Mouse (Mus musculus): ENCODE measurements around the gene 9530077C05Rik.
"Not testable (repeated sequence)": the region's sequence is repeated elsewhere in the genome, so short reads cannot be mapped to it uniquely, and the experiment has no call there.

The 9530077C05Rik gene

DNA sequence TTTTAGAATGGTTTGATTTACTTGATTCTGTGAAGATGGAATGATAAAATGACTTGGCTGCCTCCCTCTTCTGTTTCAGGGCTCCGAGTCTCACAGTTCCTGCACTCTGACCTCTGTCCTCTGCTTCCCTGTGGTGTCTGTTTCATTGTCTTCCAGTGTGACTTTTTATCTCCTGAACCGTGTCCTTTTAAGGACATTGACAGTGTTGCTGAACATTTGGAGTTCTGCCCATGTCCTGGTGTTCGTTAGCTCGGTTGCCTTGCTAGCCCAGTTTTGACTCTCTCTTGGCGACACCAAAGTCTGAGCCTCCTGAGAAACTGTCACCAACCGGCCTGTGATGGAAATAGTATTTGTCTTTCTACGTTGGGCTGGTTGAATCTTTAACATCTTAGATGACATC, 9.2 kb downstream of the 9530077C05Rik start:
- no peak for DNase-seq

DNA sequence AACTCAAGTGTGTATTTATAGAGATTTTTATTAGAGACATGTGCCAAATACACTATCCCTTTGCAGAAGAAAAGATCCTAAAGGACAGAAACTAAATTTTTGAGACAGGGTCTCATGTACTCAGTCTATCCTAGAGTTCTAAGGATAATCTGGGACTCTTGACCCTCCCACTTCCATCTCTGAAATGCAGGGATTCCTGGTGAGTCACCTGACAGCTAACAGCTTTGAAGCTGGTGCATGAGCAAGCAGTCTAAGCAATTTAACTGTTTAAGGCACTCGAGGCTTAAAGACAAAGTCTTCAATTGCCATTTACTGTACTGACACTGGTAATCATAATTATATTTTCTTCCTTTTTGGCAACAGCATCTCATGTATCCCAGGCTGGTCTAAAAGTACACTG, 11.2 kb downstream of the 9530077C05Rik start:
- DNase-seq, result no peak

DNA sequence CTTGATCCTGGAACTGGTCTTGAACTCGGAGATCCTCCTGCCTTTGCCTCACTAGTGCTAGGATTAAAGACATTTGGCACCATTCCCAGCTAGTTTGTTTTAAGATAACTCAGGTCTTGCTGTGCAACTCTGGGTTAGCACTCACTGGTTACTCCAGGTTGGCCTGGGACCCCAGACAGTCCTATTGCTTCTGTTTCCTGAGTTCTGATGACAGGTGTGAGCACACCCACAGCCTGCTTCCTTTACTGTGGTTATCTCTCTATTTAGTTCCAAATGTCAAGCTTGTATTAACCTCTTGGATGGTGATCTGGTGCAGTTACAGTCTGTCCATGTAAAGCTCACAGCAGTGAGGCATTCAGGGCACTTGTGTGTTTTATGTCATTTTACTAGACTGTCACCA, 12.2 kb downstream of the 9530077C05Rik start:
- no peak for DNase-seq

GRCm38 (mm10) chr9:22424196-22424595, 12.9 kb downstream of the 9530077C05Rik start:
- no peak for DNase-seq

- no peak for DNase-seq
Measured at GRCm38 (mm10) chr9:22424719-22425118, 13.4 kb downstream of the 9530077C05Rik start.

DNA sequence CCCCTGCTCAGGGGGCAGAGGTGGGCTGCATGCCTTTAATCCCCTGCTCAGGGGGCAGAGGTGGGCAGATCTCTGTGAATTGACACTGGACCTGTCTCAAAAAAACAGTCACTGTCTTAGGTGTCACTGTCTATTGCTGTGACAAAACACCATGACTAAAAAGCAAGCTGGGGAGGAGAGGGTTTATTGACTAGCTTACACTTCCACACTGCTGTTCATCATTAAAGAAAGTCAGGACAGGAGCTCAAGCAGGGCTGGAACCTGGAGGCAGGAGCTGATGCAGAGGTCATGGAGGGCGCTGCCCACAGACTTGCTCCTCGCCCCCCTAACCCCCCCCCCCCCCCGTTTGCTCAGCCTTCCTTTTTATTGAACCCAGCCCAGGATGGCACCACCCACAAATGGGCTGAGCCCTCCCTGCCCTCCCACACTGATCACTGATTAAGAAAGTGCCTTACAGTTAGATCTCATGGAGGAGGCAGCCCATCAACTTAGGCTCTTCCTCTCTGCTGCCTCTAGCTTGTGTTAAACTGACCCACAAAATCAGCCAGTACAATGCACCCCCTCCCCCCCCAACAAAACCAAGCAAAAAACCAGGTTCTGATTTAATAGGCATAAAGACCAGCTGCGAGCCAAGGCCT, 16.8 kb downstream of the 9530077C05Rik start:
- no peak for DNase-seq

GRCm38 (mm10) chr9:22428666-22429410, 17.5 kb downstream of the 9530077C05Rik start:
- no peak for DNase-seq

DNA sequence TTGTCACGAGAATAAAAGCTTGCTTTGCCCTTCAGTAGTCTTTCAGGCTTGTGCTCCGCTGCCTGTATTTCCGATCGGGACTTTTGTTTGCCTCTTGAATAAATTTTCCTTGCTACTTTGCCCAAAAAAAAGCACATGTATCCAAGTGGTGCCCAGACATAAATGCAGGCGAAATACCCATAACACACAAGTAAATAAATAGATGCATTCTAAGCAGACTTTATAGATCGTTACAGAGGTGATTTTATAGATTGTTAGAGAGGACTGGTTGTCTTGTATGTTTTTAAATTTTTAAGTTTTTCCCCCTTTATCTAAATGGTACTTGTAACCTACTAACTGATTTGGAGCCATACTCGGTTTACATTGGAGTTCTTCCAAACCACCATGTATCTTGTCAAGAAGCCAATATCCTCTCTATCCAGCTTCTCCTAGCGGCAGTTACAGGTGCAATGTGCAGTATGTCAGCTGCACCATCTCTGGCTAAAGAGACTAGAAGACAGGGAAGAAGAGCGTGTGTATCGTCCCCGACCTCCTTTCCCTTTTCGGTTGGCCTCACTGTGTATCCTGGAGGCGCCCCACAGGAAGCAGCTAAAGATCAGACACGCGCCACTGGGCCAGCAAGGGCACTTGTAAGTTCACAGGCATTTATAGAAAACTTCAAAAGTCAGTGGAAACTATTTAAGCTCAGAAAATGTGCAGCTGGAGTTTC, 18.4 kb downstream of the 9530077C05Rik start:
- peak; percentile 57 for DNase-seq

GRCm38 (mm10) chr9:22430315-22430840, 19.1 kb downstream of the 9530077C05Rik start:
- peak; percentile 40 for DNase-seq

DNA sequence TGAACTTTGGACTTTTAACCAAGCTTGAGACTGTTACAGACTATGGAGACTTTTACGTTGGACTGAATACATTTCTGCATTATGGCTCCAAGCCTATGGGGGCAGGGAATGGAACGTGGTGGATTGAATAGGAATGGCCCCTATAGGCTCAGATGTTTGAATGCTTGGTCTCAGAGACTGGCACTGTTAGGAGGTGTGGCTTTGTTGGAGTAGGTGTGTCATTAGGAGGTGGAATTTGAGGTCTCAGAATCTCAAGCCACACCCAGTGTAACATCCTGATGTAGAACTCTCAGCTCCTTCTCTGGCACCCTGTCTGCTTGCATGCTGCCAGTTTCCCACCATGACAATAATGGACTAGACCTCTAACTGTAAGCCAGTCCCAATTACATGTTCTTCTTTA, 21.9 kb downstream of the 9530077C05Rik start:
- DNase-seq, result no peak

GRCm38 (mm10) chr9:22434101-22434500, 22.8 kb downstream of the 9530077C05Rik start:
- DNase-seq, result no peak

- no peak for DNase-seq
Measured at GRCm38 (mm10) chr9:22438826-22439225, 27.5 kb downstream of the 9530077C05Rik start.

DNA sequence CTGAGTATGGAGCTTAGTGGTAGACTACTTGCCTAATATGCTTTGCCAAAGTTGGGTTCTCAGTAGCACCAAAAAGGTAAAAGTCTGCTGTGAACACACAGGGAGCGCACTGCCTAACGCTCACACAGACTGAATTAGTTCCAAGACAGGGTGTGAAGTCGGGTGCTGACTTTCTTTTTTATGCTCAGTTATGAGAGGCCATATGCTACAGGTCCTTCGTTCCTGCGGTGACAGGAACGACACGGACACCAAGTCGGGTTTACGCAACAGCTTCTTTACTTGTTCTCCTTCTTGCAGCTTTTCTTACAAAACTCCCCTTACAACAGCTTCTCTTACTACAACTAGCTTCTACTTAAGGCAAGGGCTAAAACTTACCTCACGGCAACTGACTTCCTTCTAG, 31.8 kb downstream of the 9530077C05Rik start:
- no peak for DNase-seq

DNA sequence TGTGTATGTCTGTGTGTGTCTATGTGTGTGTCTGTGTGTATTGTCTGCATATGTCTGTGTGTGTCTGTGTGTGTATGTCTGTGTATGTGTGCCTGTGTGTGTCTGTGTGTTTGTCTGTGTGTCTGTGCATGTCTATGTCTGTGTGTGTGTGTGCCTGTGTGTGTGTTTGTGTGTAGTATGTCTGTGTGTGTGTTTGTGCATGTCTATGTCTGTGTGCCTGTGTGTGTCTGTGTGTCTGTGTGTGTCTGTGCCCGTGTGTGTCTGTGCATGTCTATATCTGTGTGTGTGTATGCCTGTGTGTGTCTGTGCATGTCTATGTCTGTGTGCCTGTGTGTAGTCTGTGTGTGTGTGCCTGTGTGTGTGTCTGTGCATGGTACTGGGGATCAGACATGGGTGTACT, 33.8 kb downstream of the 9530077C05Rik start:
- DNase-seq, result no peak

DNA sequence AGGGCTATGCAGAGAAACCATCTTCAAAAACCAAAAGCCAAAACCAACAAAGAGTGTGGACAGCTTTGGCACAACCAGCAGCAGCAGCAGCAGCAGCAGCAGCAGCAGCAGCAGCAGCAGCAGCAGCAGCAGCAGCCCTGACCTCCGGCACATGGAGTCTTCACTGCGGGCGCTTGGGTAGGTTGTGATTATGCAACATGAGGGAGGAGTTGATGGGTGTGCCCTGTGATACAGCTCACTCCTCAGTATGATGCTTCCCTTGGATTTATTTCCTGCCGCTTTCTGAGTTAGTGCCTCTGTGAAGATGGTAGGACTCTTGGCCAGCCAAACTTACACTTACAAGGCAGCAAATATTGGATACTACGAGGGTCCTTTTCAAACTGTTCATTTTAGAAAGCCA, 35.9 kb downstream of the 9530077C05Rik start:
- no peak for DNase-seq

DNA sequence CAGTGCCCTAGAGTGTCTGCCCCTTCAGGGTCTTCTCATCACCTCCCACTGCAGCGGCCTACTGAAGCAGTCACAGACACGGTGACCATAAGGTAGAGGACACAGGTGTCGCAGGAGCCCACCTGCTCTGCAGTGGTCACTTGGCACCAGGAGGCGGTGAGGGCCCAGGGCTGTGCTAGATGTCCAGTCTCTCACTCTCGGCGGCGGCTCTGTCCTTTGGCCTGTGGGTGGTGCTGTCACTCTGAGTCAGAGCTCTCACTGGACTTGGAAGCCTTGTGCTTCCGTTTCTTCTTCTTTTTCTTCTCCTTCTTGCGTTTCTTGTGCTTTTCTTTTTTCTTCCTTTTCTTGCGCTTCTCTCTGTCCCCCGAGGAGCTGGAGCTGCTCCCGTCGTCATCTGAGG, 37.1 kb downstream of the 9530077C05Rik start:
- DNase-seq, result no peak

DNA sequence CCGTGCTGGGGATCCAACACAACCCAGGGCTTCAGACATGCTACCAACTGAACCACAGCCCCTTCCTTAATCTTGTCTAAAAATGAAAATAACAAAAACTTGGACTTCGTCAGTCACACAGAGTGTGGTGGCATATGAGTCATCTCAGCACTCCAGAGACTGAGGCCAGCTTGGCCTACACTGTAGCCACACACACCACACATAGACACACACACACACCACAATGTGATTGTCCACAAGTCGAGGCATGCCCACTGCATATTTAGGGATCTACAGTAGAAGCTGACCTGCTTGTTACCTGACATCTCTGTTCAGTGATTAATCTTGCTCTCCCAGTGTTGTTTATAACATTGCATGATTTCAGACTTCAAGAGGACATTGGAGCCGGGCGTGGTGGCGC, 37.9 kb downstream of the 9530077C05Rik start:
- DNase-seq, result no peak

DNA sequence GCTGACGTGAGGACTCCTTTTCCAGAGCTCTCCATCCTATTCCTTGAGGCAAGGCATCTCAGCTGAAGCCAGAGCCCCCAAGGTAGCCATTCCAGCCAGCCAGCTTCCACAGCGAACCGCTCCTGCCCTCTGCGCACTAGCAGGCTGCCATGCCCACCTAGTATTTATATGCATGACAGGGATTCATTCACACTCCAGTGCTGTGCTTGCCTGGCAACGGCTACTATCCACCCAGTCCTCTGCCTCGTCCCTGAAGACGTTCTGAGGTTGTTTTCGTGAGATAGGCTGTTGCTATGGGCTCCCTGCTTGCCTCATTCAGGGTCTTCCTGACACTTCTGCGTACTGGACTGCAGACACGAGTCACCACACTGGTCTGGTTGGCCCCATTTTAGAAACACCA, 41.4 kb downstream of the 9530077C05Rik start:
- DNase-seq, result no peak

DNA sequence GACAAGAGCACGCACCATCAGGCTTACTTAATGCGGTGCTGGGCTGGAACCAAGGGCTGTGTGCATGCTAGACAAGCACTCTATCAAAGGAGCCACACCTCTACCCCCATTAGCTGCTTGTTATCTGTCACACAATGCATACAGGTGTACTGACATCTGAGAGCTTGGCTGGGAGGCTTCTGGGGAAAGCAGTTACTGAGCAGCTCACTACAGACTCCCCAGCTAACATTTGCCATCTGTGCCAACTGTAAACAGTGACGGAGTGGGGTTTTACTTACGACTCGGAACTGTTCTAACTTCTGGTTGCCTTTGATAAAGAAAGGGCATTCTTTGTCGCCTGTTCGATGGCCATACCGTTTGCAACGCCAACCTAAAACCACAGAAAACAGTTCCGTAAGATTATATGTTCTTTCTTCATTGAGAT, 42.2 kb downstream of the 9530077C05Rik start:
- DNase-seq, result no peak

GRCm38 (mm10) chr9:22453990-22454389, 42.7 kb downstream of the 9530077C05Rik start, which contains the start of gene Gm17545:
Gene Gm17545, plus strand, starts transcription at chr9:22454290.
- not testable (repeated sequence) for DNase-seq

DNA sequence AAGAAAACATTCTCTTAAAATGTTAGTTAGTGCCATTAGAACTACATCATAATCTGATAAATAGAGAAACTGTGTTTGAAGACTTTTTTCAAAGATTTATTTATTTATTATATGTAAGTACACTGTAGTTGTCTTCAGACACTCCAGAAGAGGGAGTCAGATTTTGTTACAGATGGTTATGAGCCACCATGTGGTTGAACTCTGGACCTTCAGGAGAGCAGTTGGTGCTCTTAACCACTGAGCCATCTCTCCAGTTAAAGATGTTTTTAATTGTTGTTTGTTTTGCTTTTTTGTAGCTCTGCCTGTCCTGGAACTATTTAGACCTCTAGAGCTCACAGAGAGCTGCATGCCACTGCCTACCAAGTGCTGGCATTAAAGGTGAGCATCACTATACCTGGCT, 43.7 kb downstream of the 9530077C05Rik start:
- DNase-seq, result no peak

DNA sequence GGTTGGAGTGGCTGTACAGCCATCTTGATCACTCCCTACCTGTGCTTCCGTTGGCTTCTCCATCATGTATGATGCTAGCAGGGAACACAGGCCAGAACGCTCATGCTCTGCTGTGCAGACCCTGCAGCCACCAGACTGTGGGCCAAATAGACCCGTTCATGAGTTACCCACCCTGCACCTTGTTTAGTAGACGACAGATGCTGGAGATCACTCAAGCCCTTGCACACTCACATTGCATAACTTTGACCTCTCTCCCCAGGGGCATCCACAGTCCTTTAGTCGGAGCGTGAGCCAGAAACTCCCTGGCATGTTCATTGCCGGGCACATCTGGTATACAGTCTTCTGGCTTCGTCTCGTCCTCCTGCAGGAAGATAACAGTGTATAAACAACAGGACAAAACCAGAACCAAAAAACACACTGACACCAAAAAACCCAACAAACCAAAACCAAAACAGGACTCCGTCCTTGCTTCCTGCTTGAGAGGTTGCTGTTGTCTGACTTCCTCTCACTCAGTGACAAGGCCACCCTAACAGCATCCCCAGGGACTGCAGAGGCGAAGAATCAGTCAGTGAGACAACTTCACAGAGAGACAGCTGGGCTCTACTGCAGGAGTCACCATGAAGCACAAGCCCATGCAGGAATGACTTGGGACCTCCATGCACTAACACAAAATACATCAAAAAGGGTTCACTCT, 46.0 kb downstream of the 9530077C05Rik start:
- DNase-seq, result no peak

DNA sequence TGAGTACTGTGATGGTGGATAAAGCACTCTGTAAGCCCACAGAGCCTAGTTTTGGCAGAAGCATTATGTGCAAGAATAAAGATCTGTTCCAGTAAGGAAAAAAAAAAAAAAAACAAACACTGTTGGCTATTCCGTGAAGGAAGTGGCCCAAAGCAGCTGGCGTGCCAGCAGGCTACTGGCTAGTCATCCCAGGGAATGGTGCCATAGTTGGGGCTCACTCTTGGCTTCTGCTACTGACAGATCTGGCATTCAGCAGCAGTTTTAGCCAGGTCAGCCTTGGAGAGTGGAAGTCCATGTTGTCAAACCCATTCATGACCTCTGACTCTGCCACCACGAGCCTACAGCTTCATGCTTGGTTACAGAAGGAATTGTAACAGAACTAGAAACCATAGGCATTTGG, 50.6 kb downstream of the 9530077C05Rik start:
- DNase-seq, result no peak

Data from kidney, postnatal 10 days (tissue).